14 mouse cellular contexts compared by ENCODE assay signal in the genomic region with DNA sequence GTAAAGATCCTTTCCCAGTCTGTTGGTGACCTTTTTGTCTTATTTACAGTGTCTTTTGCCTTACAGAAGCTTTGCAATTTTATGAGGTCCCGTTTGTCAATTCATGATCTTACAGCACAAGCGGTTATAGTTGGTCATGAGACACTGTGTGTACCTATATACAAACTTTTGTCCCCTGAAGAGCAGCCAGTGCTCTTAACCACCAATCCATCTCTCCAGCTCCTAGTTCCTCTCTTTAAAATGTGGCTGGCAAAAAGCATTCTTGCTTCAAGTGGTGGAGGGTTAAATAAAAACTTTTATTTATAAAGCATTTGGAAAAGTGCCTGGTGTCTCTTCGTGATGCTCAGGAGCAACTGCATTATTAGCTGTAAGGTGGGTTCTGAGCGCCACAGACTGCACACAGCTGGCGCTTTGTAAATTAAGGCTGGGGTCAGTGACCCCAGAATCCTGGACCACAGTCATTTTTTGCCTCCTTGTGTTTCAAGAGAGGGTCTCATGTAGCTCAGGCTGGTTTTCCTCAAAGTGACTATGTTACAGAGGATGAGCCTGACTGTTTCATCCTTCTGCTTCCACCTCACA. TPM values are rescaled to one million over a fixed set of nuclear protein-coding genes. Genes with fewer than 3 reads are reported as not detected.
DNase-seq lines count a peak whose midpoint lies in the region; ATAC-seq lines count a peak whose summit lies in the region.
"Had no signal": no experiment of that assay in that cellular context is flagged by ENCODE, and none has a peak within 500 bp of the region (broad histone marks: within the 10 kb centered on the region; RNA-seq: fewer than 3 reads in every experiment).

No protein-coding gene starts in this region.

- WGBS in forebrain, embryonic 11.5 days, result 72% methylated on average over 5 of the region's 5 CpGs
- 74% methylated on average over 5 of the region's 5 CpGs for WGBS in forebrain, embryonic 14.5 days
- 72% methylated on average over 5 of the region's 5 CpGs for WGBS in kidney, embryonic 15.5 days
- 68% methylated on average over 5 of the region's 5 CpGs for WGBS in midbrain, embryonic 12.5 days

- ATAC-seq in forebrain, embryonic 11.5 days (replicated peaks; ENCODE audit: low FRiP score), result 0 out of 2 replicates have a peak, but pooled peaks have one; percentile 37
- no peak for ATAC-seq in forebrain, embryonic 14.5 days
- ATAC-seq in kidney, embryonic 15.5 days (replicated peaks; ENCODE audit: low FRiP score), result peak; percentile 71
- ATAC-seq in erythroid progenitor cell, adult 5-6 weeks (replicated peaks; ENCODE audit: low FRiP score, poor library complexity, severe bottlenecking), result 0 out of 2 replicates have a peak, but pooled peaks have one; percentile 56
- ATAC-seq in midbrain, embryonic 12.5 days (ENCODE audit: low FRiP score, low read depth), result 0 out of 2 replicates have a peak, but pooled peaks have one; percentile 58
- ATAC-seq: forebrain, postnatal 0 days had no signal

- intact Hi-C loops in left cerebral cortex, postnatal 14 days (cut with DNase I), result no loop called here

- no peak overlapping the region for H3K4me2 ChIP-seq in forebrain, embryonic 11.5 days (ENCODE audit: low read depth, low read length, severe bottlenecking)
- no peak overlapping the region for H3K4me2 ChIP-seq in forebrain, embryonic 14.5 days (ENCODE audit: low read length)
- H3K4me2 ChIP-seq in kidney, embryonic 15.5 days, result no peak overlapping the region
- no peak overlapping the region for H3K4me2 ChIP-seq in midbrain, embryonic 12.5 days (replicated peaks)
- H3K4me2 ChIP-seq: stomach, embryonic 15.5 days had no signal

- no peak overlapping the region for H3K4me3 ChIP-seq in forebrain, embryonic 11.5 days (ENCODE audit: low read depth, low read length)
- no peak overlapping the region for H3K4me3 ChIP-seq in forebrain, embryonic 14.5 days (ENCODE audit: low read depth, low read length)
- H3K4me3 ChIP-seq in kidney, embryonic 15.5 days (replicated peaks), result no peak overlapping the region
- H3K4me3 ChIP-seq in midbrain, embryonic 12.5 days, result no peak overlapping the region
- H3K4me3 ChIP-seq: stomach, embryonic 15.5 days had no signal

- H3K27me3 ChIP-seq in forebrain, embryonic 11.5 days (ENCODE audit: control insufficient read depth, insufficient read depth, low read length), result no peaks in the 10 kb centered on the region
- no peaks in the 10 kb centered on the region for H3K27me3 ChIP-seq in forebrain, embryonic 14.5 days (replicated peaks; ENCODE audit: control insufficient read depth, insufficient read depth, low read length)
- no peaks in the 10 kb centered on the region for H3K27me3 ChIP-seq in kidney, embryonic 15.5 days
- no peaks in the 10 kb centered on the region for H3K27me3 ChIP-seq in midbrain, embryonic 12.5 days
- H3K27me3 ChIP-seq: stomach, embryonic 15.5 days had no signal

- H3K9ac ChIP-seq in forebrain, embryonic 11.5 days (ENCODE audit: low read length), result no peak overlapping the region
- no peak overlapping the region for H3K9ac ChIP-seq in forebrain, embryonic 14.5 days (ENCODE audit: low read length)
- H3K9ac ChIP-seq in kidney, embryonic 15.5 days, result no peak overlapping the region
- no peak overlapping the region for H3K9ac ChIP-seq in midbrain, embryonic 12.5 days (replicated peaks)
- H3K9ac ChIP-seq: forebrain, postnatal 0 days; stomach, embryonic 15.5 days had no signal

- no peaks in the 10 kb centered on the region for H3K4me1 ChIP-seq in forebrain, embryonic 11.5 days (replicated peaks; ENCODE audit: control insufficient read depth, insufficient read depth, low read length)
- H3K4me1 ChIP-seq in forebrain, embryonic 14.5 days (ENCODE audit: control insufficient read depth, insufficient read depth, low read length), result no peaks in the 10 kb centered on the region
- no peaks in the 10 kb centered on the region for H3K4me1 ChIP-seq in kidney, embryonic 15.5 days
- H3K4me1 ChIP-seq in midbrain, embryonic 12.5 days, result no peaks in the 10 kb centered on the region
- H3K4me1 ChIP-seq: stomach, embryonic 15.5 days had no signal

- H3K36me3 ChIP-seq in forebrain, embryonic 11.5 days (ENCODE audit: control insufficient read depth, insufficient read depth, low read length), result no peaks in the 10 kb centered on the region
- H3K36me3 ChIP-seq in forebrain, embryonic 14.5 days (ENCODE audit: control insufficient read depth, insufficient read depth, low read length), result no peaks in the 10 kb centered on the region
- H3K36me3 ChIP-seq in kidney, embryonic 15.5 days, result no peaks in the 10 kb centered on the region
- H3K36me3 ChIP-seq in midbrain, embryonic 12.5 days, result no peaks in the 10 kb centered on the region
- H3K36me3 ChIP-seq: stomach, embryonic 15.5 days had no signal

- no peak overlapping the region for H3K27ac ChIP-seq in forebrain, embryonic 11.5 days (ENCODE audit: low read depth, low read length)
- H3K27ac ChIP-seq in forebrain, embryonic 14.5 days (ENCODE audit: low read depth, low read length), result no peak overlapping the region
- no peak overlapping the region for H3K27ac ChIP-seq in kidney, embryonic 15.5 days
- H3K27ac ChIP-seq in midbrain, embryonic 12.5 days (replicated peaks), result no peak overlapping the region
- H3K27ac ChIP-seq: stomach, embryonic 15.5 days had no signal

- H3K9me3 ChIP-seq in forebrain, embryonic 11.5 days (ENCODE audit: control insufficient read depth, low read length), result peaks cover 47% of the 10 kb centered on the region
- peaks cover 58% of the 10 kb centered on the region for H3K9me3 ChIP-seq in forebrain, embryonic 14.5 days (replicated peaks; ENCODE audit: control insufficient read depth, low read length)
- H3K9me3 ChIP-seq in kidney, embryonic 15.5 days (replicated peaks), result peaks cover 72% of the 10 kb centered on the region
- peaks cover 62% of the 10 kb centered on the region for H3K9me3 ChIP-seq in midbrain, embryonic 12.5 days

- DNase-seq in forebrain, embryonic 11.5 days (ENCODE audit: low spot score), result peak; percentile 52
- DNase-seq in forebrain, embryonic 14.5 days (ENCODE audit: low spot score), result no peak
- no peak for DNase-seq in kidney, adult 18-20 months
- no peak for DNase-seq in natural killer cell, adult 2 months (ENCODE audit: low spot score in 2 of 2)
- DNase-seq in left cerebral cortex, postnatal 14 days (ENCODE audit: low spot score in 2 of 2), result no peak
- DNase-seq: forebrain, postnatal 0 days; heart, postnatal 36 days had no signal

RNA-seq across cellular contexts. Expression of a gene that starts 23.0 kb away (rescaled TPM):
- 0.20 TPM in 1 of 2 replicates, not detected in the other for polyA plus RNA-seq in forebrain, embryonic 11.5 days (2014; fragmentation: Nextera tagmentation; extraction: Ambion mirVana)
- not detected in 2 replicates for polyA plus RNA-seq in forebrain, embryonic 14.5 days (2014; fragmentation: Nextera tagmentation; extraction: Ambion mirVana)
- 0.33 TPM in 1 of 2 replicates, not detected in the other for polyA plus RNA-seq in kidney, embryonic 15.5 days (2015; fragmentation: Nextera tagmentation; extraction: Ambion mirVana)
- not detected in 2 replicates for total RNA-seq in erythroid progenitor cell, adult 5-6 weeks (2015; ENCODE audit: low replicate concordance)
- not detected in 2 replicates for total RNA-seq in erythroid progenitor cell, adult 5-6 weeks (2017; ENCODE audit: low replicate concordance)
- polyA plus RNA-seq in midbrain, embryonic 12.5 days (2016; fragmentation: Nextera tagmentation; extraction: Ambion mirVana), result not detected in 2 replicates
- total RNA-seq in left cerebral cortex, postnatal 14 days (2021), result under 1 TPM in 1 of 2 experiments, not detected in 1; 0.37 TPM
- total RNA-seq: forebrain, postnatal 0 days; left cerebral cortex, adult 18-20 months had no signal
- polyA plus RNA-seq: brain, embryonic 14.5 days; forebrain, postnatal 0 days; stomach, embryonic 15.5 days had no signal

RNA-seq across cellular contexts. Expression of a gene that starts 32.6 kb away (rescaled TPM):
- polyA plus RNA-seq in forebrain, embryonic 11.5 days (2014; fragmentation: Nextera tagmentation; extraction: Ambion mirVana), result 0.31 TPM in 1 of 2 replicates, not detected in the other
- polyA plus RNA-seq in forebrain, embryonic 14.5 days (2014; fragmentation: Nextera tagmentation; extraction: Ambion mirVana), result not detected in 2 replicates
- polyA plus RNA-seq in kidney, embryonic 15.5 days (2015; fragmentation: Nextera tagmentation; extraction: Ambion mirVana), result 0.23 and 0.31 TPM in 2 replicates
- not detected in 2 replicates for total RNA-seq in erythroid progenitor cell, adult 5-6 weeks (2015; ENCODE audit: low replicate concordance)
- 2.1 TPM in 1 of 2 replicates, not detected in the other for total RNA-seq in erythroid progenitor cell, adult 5-6 weeks (2017; ENCODE audit: low replicate concordance)
- not detected in 2 replicates for polyA plus RNA-seq in midbrain, embryonic 12.5 days (2016; fragmentation: Nextera tagmentation; extraction: Ambion mirVana)
- total RNA-seq in left cerebral cortex, postnatal 14 days (2021), result under 1 TPM; 0.13 to 0.19 TPM
- total RNA-seq: common myeloid progenitor, adult 5-6 weeks; forebrain, postnatal 0 days; heart, postnatal 36 days had no signal
- polyA plus RNA-seq: forebrain, postnatal 0 days had no signal
